Mouse (Mus musculus) hindbrain, embryonic 15.5 days (tissue): ENCODE data around the gene Cdh16. TPM values are rescaled to one million over a fixed set of nuclear protein-coding genes. Genes with fewer than 3 reads are reported as not detected.
A peak's percentile ranks its signal among the peaks of the same experiment; 100 is the strongest.

Source experiments
- ATAC-seq: fragments of 200-750 bp; cut with Nextera tagmentation; 2 replicates; pipeline ENCODE4 v1.8.0; 2017; ENCODE audit warnings: low read depth, moderate number of reproducible peaks, moderate TSS enrichment; ENCODE audit not compliant: low FRiP score
- H3K27ac ChIP-seq: fragments of 300-500 bp; sonication (generic); replicated peaks from 2 replicates; pipeline ENCODE4 v1.5.1; 2015; ENCODE audit warnings: mild to moderate bottlenecking, inconsistent platforms
- H3K27me3 ChIP-seq: fragments of 300-500 bp; sonication (generic); 2 replicates; pipeline ENCODE4 v1.6.1; 2015; ENCODE audit warnings: control low read depth, inconsistent platforms
- H3K36me3 ChIP-seq: fragments of 300-500 bp; sonication (generic); 2 replicates; pipeline ENCODE4 v1.6.1; 2015; ENCODE audit warnings: control low read depth, inconsistent platforms
- H3K4me1 ChIP-seq: fragments of 300-500 bp; sonication (generic); replicated peaks from 2 replicates; pipeline ENCODE4 v1.6.1; 2015; ENCODE audit warnings: control low read depth, inconsistent platforms
- H3K4me2 ChIP-seq: fragments of 300-500 bp; sonication (generic); 2 replicates; pipeline ENCODE4 v1.6.1; 2015; ENCODE audit warnings: moderate library complexity, mild to moderate bottlenecking, inconsistent platforms
- H3K4me3 ChIP-seq: fragments of 300-500 bp; sonication (generic); 2 replicates; pipeline ENCODE4 v1.5.1; 2015; ENCODE audit warnings: mild to moderate bottlenecking, inconsistent platforms
- H3K9ac ChIP-seq: fragments of 300-500 bp; sonication (generic); 2 replicates; pipeline ENCODE4 v1.6.1; 2015; ENCODE audit warnings: inconsistent platforms
- H3K9me3 ChIP-seq: fragments of 300-500 bp; sonication (generic); 2 replicates; pipeline ENCODE4 v1.6.1; 2016; ENCODE audit warnings: control low read depth, inconsistent platforms
- WGBS: fragments of 180-500 bp; shearing (Covaris S2); methylation state at CpG from one replicate; pipeline ENCODE4 v1.1.7; 2015; 5-methylcytosine and 5-hydroxymethylcytosine counted together
- polyA plus RNA-seq: library from polyadenylated mRNA; unstranded; fragments of >200 nt; fragmentation: Nextera tagmentation; extraction: Ambion mirVana; gene quantifications from 2 replicates; pipeline ENCODE4 v1.2.1, GENCODE M21; 2015

Cdh16 gene
- polyA plus RNA-seq, 1 experiment from 2014 or later: not detected

GRCm38 (mm10) chr8:104565457-104565798 lies 58.8 kb downstream of the Cdh16 start:
- H3K9ac ChIP-seq: no peak overlapping the region
- no peak overlapping the region for H3K4me3 ChIP-seq
- no peaks in the 10 kb centered on the region for H3K27me3 ChIP-seq
- H3K4me2 ChIP-seq: no peak overlapping the region
- WGBS: 86% methylated on average over 5 of the region's 5 CpGs
- no peaks in the 10 kb centered on the region for H3K9me3 ChIP-seq
- H3K36me3 ChIP-seq: no peaks in the 10 kb centered on the region
- H3K27ac ChIP-seq: no peak overlapping the region
- H3K4me1 ChIP-seq: no peaks in the 10 kb centered on the region
- peak; percentile 11; the same call in 1 of the 2 replicates for ATAC-seq

GRCm38 (mm10) chr8:104564633-104565456 lies 59.4 kb downstream of the Cdh16 start:
- no peak overlapping the region for H3K4me3 ChIP-seq
- no peaks in the 10 kb centered on the region for H3K4me1 ChIP-seq
- WGBS: 22% methylated on average over 22 of the region's 22 CpGs
- peak; percentile 83 for ATAC-seq
- peak overlapping the region; percentile 39 for H3K4me2 ChIP-seq
- no peak overlapping the region for H3K9ac ChIP-seq
- no peak overlapping the region for H3K27ac ChIP-seq
- H3K36me3 ChIP-seq: no peaks in the 10 kb centered on the region
- no peaks in the 10 kb centered on the region for H3K27me3 ChIP-seq
- no peaks in the 10 kb centered on the region for H3K9me3 ChIP-seq

DNA sequence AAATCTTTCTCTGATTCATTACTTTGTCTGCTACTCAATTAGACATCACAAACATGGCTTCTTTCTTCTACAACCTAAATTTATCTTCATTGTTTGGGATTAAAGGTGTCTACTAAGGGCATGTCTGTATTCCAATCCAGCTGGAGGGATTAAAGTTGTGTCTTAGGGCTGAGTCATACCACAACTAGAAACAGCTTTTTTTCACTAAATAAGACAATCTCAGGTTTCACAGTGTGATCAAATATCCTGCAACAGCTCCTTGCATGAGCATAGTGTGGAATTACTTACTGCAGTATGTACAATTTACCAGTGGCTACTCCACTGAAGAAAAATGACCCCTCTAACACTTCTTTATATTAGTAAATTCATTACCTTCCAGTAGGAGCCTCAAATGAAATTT lies 63.5 kb downstream of the Cdh16 start:
- Histone ChIP-seq H3K27ac (no peak overlapping the region), H3K4me2 (no peak overlapping the region), H3K36me3 (no peaks in the 10 kb centered on the region), H3K9ac (no peak overlapping the region), H3K4me1 (no peaks in the 10 kb centered on the region), H3K4me3 (no peak overlapping the region), H3K27me3 (no peaks in the 10 kb centered on the region), H3K9me3 (no peaks in the 10 kb centered on the region)
- ATAC-seq: no peak

GRCm38 (mm10) chr8:104557226-104557625 lies 67.0 kb downstream of the Cdh16 start:
- Histone ChIP-seq H3K36me3 (no peaks in the 10 kb centered on the region), H3K9me3 (no peaks in the 10 kb centered on the region), H3K4me3 (no peak overlapping the region), H3K4me1 (no peaks in the 10 kb centered on the region), H3K9ac (no peak overlapping the region), H3K27me3 (no peaks in the 10 kb centered on the region), H3K4me2 (no peak overlapping the region), H3K27ac (no peak overlapping the region)
- WGBS: 91% methylated on average over 7 of the region's 7 CpGs
- no peak for ATAC-seq

- ATAC-seq: no peak
- no peak overlapping the region for H3K4me2 ChIP-seq
- WGBS: 75% methylated on average over 4 of the region's 4 CpGs
- H3K9me3 ChIP-seq: no peaks in the 10 kb centered on the region
- H3K36me3 ChIP-seq: no peaks in the 10 kb centered on the region
- no peak overlapping the region for H3K27ac ChIP-seq
- no peak overlapping the region for H3K4me3 ChIP-seq
- no peak overlapping the region for H3K9ac ChIP-seq
- no peaks in the 10 kb centered on the region for H3K4me1 ChIP-seq
- H3K27me3 ChIP-seq: no peaks in the 10 kb centered on the region
Measured at GRCm38 (mm10) chr8:104555191-104555590, 69.0 kb downstream of the Cdh16 start.

Other genes with a start within 250 kb of the Cdh16 start
- 2.7 TPM in 2 replicates for gene Cmtm4, start 228.6 kb downstream of the Cdh16 start, polyA plus RNA-seq
- gene Dync1li2, start 181.3 kb downstream of the Cdh16 start, polyA plus RNA-seq: 106 and 109 TPM in 2 replicates
- gene Terb1, start 114.5 kb downstream of the Cdh16 start, polyA plus RNA-seq: 0.62 and 0.65 TPM in 2 replicates
- 103 and 107 TPM in 2 replicates for gene Nae1, start 89.8 kb downstream of the Cdh16 start, polyA plus RNA-seq
- gene Car7, start 89.7 kb downstream of the Cdh16 start, polyA plus RNA-seq: 2.7 and 4.0 TPM in 2 replicates
- gene Pdp2, start 32.9 kb downstream of the Cdh16 start, polyA plus RNA-seq: 17.9 and 20.6 TPM in 2 replicates
- 3.0 and 3.9 TPM in 2 replicates for gene Rrad, start 6.9 kb upstream of the Cdh16 start, polyA plus RNA-seq
- 125 and 131 TPM in 2 replicates for gene Ciao2b, start 17.6 kb upstream of the Cdh16 start, polyA plus RNA-seq
- not detected in 2 replicates for gene Ces2a, start 109.6 kb upstream of the Cdh16 start, polyA plus RNA-seq
- 0.18 and 0.28 TPM in 2 replicates for gene Ces2b, start 207.2 kb upstream of the Cdh16 start, polyA plus RNA-seq
- gene Ces2c, start 222.7 kb upstream of the Cdh16 start, polyA plus RNA-seq: not detected in 2 replicates